In genomic region chr11:53706934-53707717, GRCm38 (mm10) we compare ENCODE assay signal across 8 mouse cellular contexts. TPM values are rescaled to one million over a fixed set of nuclear protein-coding genes. Genes with fewer than 3 reads are reported as not detected.
DNase-seq lines count a peak whose midpoint lies in the region; ATAC-seq and TF ChIP-seq lines count a peak whose summit lies in the region.

Gene Rad50, minus strand, starts transcription at chr11:53707319.

- no peaks in the 10 kb centered on the region for H3K4me1 ChIP-seq in ES-Bruce4 (ENCODE audit: control insufficient read depth, insufficient read depth, low read length)
- peaks cover 5% of the 10 kb centered on the region for H3K4me1 ChIP-seq in forebrain, embryonic 13.5 days
- peaks cover 7% of the 10 kb centered on the region; the same call in 1 of the 2 replicates for H3K4me1 ChIP-seq in liver, postnatal 0 days (ENCODE audit: insufficient read depth)
- 0 out of 2 replicates have a peak, but pooled peaks cover 4% of the 10 kb centered on the region for H3K4me1 ChIP-seq in neural tube, embryonic 14.5 days (ENCODE audit: control insufficient read depth, insufficient read depth, low read length)

- H3K36me3 ChIP-seq in ES-Bruce4 (ENCODE audit: control insufficient read depth, insufficient read depth, low read length, poor library complexity, severe bottlenecking) = peaks cover 4% of the 10 kb centered on the region; the same call in 1 of the 2 replicates
- no peaks in the 10 kb centered on the region for H3K36me3 ChIP-seq in forebrain, embryonic 13.5 days (ENCODE audit: poor library complexity, severe bottlenecking)
- peaks cover 7% of the 10 kb centered on the region for H3K36me3 ChIP-seq in liver, postnatal 0 days (replicated peaks; ENCODE audit: insufficient read depth, low read length)
- no peaks in the 10 kb centered on the region for H3K36me3 ChIP-seq in neural tube, embryonic 14.5 days (ENCODE audit: control insufficient read depth, insufficient read depth, low read length)

- no peak for TF ChIP-seq CTCF in ES-Bruce4 (IDR thresholded peaks at IDR 0.05; ENCODE audit: low read depth, low read length)
- no peak for TF ChIP-seq CTCF in liver, postnatal 0 days (IDR thresholded peaks at IDR 0.05; ENCODE audit: low read depth)

- 5% methylated on average over 55 of the region's 55 CpGs for WGBS in forebrain, embryonic 13.5 days
- 2% methylated on average over 55 of the region's 55 CpGs for WGBS in large intestine, adult 2 months
- WGBS in liver, postnatal 0 days (ENCODE audit: insufficient replicate concordance) = 2% methylated on average over 55 of the region's 55 CpGs
- WGBS in neural tube, embryonic 14.5 days = 5% methylated on average over 55 of the region's 55 CpGs

- H3K4me2 ChIP-seq in forebrain, embryonic 13.5 days = peak within 1 kb of the TSS; percentile 93
- peak within 1 kb of the TSS; percentile 99 for H3K4me2 ChIP-seq in liver, postnatal 0 days (ENCODE audit: low read depth, low read length)
- peak within 1 kb of the TSS; percentile 96 for H3K4me2 ChIP-seq in neural tube, embryonic 14.5 days (ENCODE audit: low read depth, low read length)

- peak within 1 kb of the TSS; percentile 82 for H3K4me3 ChIP-seq in ES-Bruce4 (ENCODE audit: low read depth, low read length)
- peak within 1 kb of the TSS; percentile 76 for H3K4me3 ChIP-seq in forebrain, embryonic 13.5 days
- H3K4me3 ChIP-seq in liver, postnatal 0 days (ENCODE audit: low read depth, low read length) = peak within 1 kb of the TSS; percentile 89
- peak within 1 kb of the TSS; percentile 82 for H3K4me3 ChIP-seq in neural tube, embryonic 14.5 days (ENCODE audit: low read depth, low read length)

- no peaks in the 10 kb centered on the region for H3K9me3 ChIP-seq in ES-Bruce4 (replicated peaks; ENCODE audit: control insufficient read depth, insufficient read depth, low read length, poor library complexity, severe bottlenecking)
- no peaks in the 10 kb centered on the region for H3K9me3 ChIP-seq in forebrain, embryonic 13.5 days (replicated peaks)
- H3K9me3 ChIP-seq in liver, postnatal 0 days (ENCODE audit: low read length) = no peaks in the 10 kb centered on the region
- H3K9me3 ChIP-seq in neural tube, embryonic 14.5 days (ENCODE audit: control insufficient read depth, low read length) = no peaks in the 10 kb centered on the region

- peak; percentile 87 for TF ChIP-seq POLR2A in ES-Bruce4 (IDR thresholded peaks at IDR 0.05; ENCODE audit: insufficient read depth, low read length)

- peak; percentile 93 to 94 for DNase-seq in heart, postnatal 10 days
- peak; percentile 80 for DNase-seq in large intestine, adult 2 months (ENCODE audit: low read depth, low spot score)
- DNase-seq in liver, postnatal 0 days = peak; percentile 94
- peak; percentile 95 for DNase-seq in testis, postnatal 10 days (ENCODE audit: low spot score)

- ATAC-seq in cerebellum, adult (ENCODE audit: insufficient number of reproducible peaks, low FRiP score, low TSS enrichment) = peak; percentile 83; the same call in 1 of the 2 replicates
- ATAC-seq in forebrain, embryonic 13.5 days = peak; percentile 98
- ATAC-seq in liver, postnatal 0 days = peak; percentile 98
- peak; percentile 97 for ATAC-seq in neural tube, embryonic 14.5 days (ENCODE audit: low read depth)

- intact Hi-C loops in heart, postnatal 10 days (cut with DNase I) = no loop called here

- H3K27me3 ChIP-seq in ES-Bruce4 (ENCODE audit: control insufficient read depth, insufficient read depth, low read length, poor library complexity, severe bottlenecking) = no peaks in the 10 kb centered on the region
- no peaks in the 10 kb centered on the region for H3K27me3 ChIP-seq in forebrain, embryonic 13.5 days
- no peaks in the 10 kb centered on the region for H3K27me3 ChIP-seq in liver, postnatal 0 days (ENCODE audit: insufficient read depth, low read length)
- no peaks in the 10 kb centered on the region for H3K27me3 ChIP-seq in neural tube, embryonic 14.5 days (ENCODE audit: control insufficient read depth, insufficient read depth, low read length)

- H3K27ac ChIP-seq in ES-Bruce4 (ENCODE audit: insufficient read depth, low read length) = peak within 1 kb of the TSS; percentile 49
- peak within 1 kb of the TSS; percentile 66 for H3K27ac ChIP-seq in forebrain, embryonic 13.5 days
- H3K27ac ChIP-seq in liver, postnatal 0 days (ENCODE audit: low read depth) = peak within 1 kb of the TSS; percentile 94
- 0 out of 2 replicates have a peak within 1 kb of the TSS, but pooled peaks have one; percentile 16 for H3K27ac ChIP-seq in neural tube, embryonic 14.5 days (ENCODE audit: low read depth, low read length)

- H3K9ac ChIP-seq in ES-Bruce4 (ENCODE audit: low read depth, poor library complexity, severe bottlenecking) = peak within 1 kb of the TSS; percentile 86
- H3K9ac ChIP-seq in forebrain, embryonic 13.5 days = peak within 1 kb of the TSS; percentile 78
- peak within 1 kb of the TSS; percentile 93 for H3K9ac ChIP-seq in liver, postnatal 0 days (replicated peaks)
- peak within 1 kb of the TSS; percentile 57 for H3K9ac ChIP-seq in neural tube, embryonic 14.5 days (replicated peaks; ENCODE audit: low read depth, low read length)

- TF ChIP-seq EP300 in ES-Bruce4 (IDR thresholded peaks at IDR 0.05; ENCODE audit: insufficient read depth, low read depth, low read length) = peak; percentile 45; the same call in 1 of the 2 replicates
- no peak for TF ChIP-seq EP300 in liver, postnatal 0 days (IDR thresholded peaks at IDR 0.05; ENCODE audit: low read depth)

RNA-seq across cellular contexts. Expression of gene Rad50, which starts in this region (rescaled TPM):
- polyA plus RNA-seq in ES-Bruce4 (2011; ENCODE audit: insufficient read depth, insufficient read length, low read depth, missing spikeins) = 64.8 and 73.2 TPM in 2 replicates
- polyA plus RNA-seq in forebrain, embryonic 13.5 days (2015; fragmentation: Nextera tagmentation; extraction: Ambion mirVana) = 17.7 and 18.2 TPM in 2 replicates
- total RNA-seq in heart, postnatal 10 days (2021) = 10 to 100 TPM in 1 of 2 experiments, 1 to 10 TPM in 1; 10.0 to 11.2 TPM
- 5.0 TPM in 2 replicates for polyA plus RNA-seq in large intestine, adult 2 months (2012; rRNA removed)
- 9.7 and 11.1 TPM in 2 replicates for polyA plus RNA-seq in liver, postnatal 0 days (2015; fragmentation: Nextera tagmentation; extraction: Ambion mirVana)
- polyA plus RNA-seq in neural tube, embryonic 14.5 days (2014; fragmentation: Nextera tagmentation; extraction: Ambion mirVana) = 11.2 and 12.0 TPM in 2 replicates

Comparison
In these comparisons a context has a peak if more than half of its experiments do, and no peak if none do; other contexts are left out.
1. Peak in every context shown above with its lines: DNase-seq, ATAC-seq, H3K4me3 ChIP-seq and H3K27ac ChIP-seq.
2. H3K27ac ChIP-seq: peak in every context shown above with its lines; median percentile 94 in liver, postnatal 0 days; 66 in forebrain, embryonic 13.5 days; 49 in ES-Bruce4; 16 in neural tube, embryonic 14.5 days.